Mouse (Mus musculus) thymus, postnatal 0 days (tissue): ENCODE measurements around the gene Lsm2. TPM values are rescaled to one million over a fixed set of nuclear protein-coding genes. Genes with fewer than 3 reads are reported as not detected.
"Not testable (repeated sequence)": the region's sequence is repeated elsewhere in the genome, so short reads cannot be mapped to it uniquely, and the experiment has no call there.

ENCODE experiments used
- DNase-seq: peaks from one replicate; pipeline ENCODE4 v3.0.0-alpha.2; 2015; ENCODE audit warnings: low spot score
- polyA plus RNA-seq: library from polyadenylated mRNA; unstranded; fragments of >200 nt; fragmentation: Nextera tagmentation; extraction: Ambion mirVana; gene quantifications from 2 replicates; pipeline ENCODE4 v1.2.1, GENCODE M21; 2015

Gene Lsm2
- polyA plus RNA-seq, 1 experiment from 2014 or later = 179 TPM

GRCm38 (mm10) chr17:34982328-34982727, 666 bp downstream of the Lsm2 start:
- no peak for DNase-seq

GRCm38 (mm10) chr17:34984218-34984617, 2.6 kb downstream of the Lsm2 start:
- peak; percentile 57 for DNase-seq

- DNase-seq = no peak
Measured at GRCm38 (mm10) chr17:34994751-34995150, 13.1 kb downstream of the Lsm2 start.

- DNase-seq = not testable (repeated sequence)
Measured at GRCm38 (mm10) chr17:34995192-34995591, 13.5 kb downstream of the Lsm2 start.

GRCm38 (mm10) chr17:34995927-34996326, 14.3 kb downstream of the Lsm2 start:
- not testable (repeated sequence) for DNase-seq

- no peak for DNase-seq
Measured at GRCm38 (mm10) chr17:34996411-34997141, 14.9 kb downstream of the Lsm2 start.

- DNase-seq = no peak
Measured at GRCm38 (mm10) chr17:34997142-34997483, 15.5 kb downstream of the Lsm2 start.

- DNase-seq = no peak
Measured at GRCm38 (mm10) chr17:34998526-34999430, 17.1 kb downstream of the Lsm2 start.

- DNase-seq = peak; percentile 44
Measured at GRCm38 (mm10) chr17:34999871-35000716, 18.4 kb downstream of the Lsm2 start.

GRCm38 (mm10) chr17:35000717-35001451, 19.2 kb downstream of the Lsm2 start, which contains the start of gene Vars:
TSS of gene Vars (plus strand) at chr17:35000987.
- DNase-seq = peak; percentile 84

- peak; percentile 41 for DNase-seq
Measured at GRCm38 (mm10) chr17:35001452-35002152, 19.9 kb downstream of the Lsm2 start.

- peak; percentile 35 for DNase-seq
Measured at GRCm38 (mm10) chr17:35002153-35002865, 20.6 kb downstream of the Lsm2 start.

GRCm38 (mm10) chr17:35003022-35003838, 21.6 kb downstream of the Lsm2 start:
- DNase-seq = no peak

- DNase-seq = no peak
Measured at GRCm38 (mm10) chr17:35004075-35004717, 22.5 kb downstream of the Lsm2 start.

GRCm38 (mm10) chr17:35005158-35005557, 23.5 kb downstream of the Lsm2 start:
- DNase-seq = no peak

- DNase-seq = not testable (repeated sequence)
Measured at GRCm38 (mm10) chr17:35005902-35006301, 24.2 kb downstream of the Lsm2 start.

GRCm38 (mm10) chr17:35007387-35007991, 25.8 kb downstream of the Lsm2 start:
- DNase-seq = no peak

- DNase-seq = no peak
Measured at GRCm38 (mm10) chr17:35009586-35009985, 27.9 kb downstream of the Lsm2 start.
